Mouse (Mus musculus) 416B (cell line): Measurements from ENCODE around the gene Ints7.

ENCODE experiments used
- DNase-seq: peaks from one replicate; pipeline ENCODE4 v3.0.0; 2011; ENCODE audit warnings: low read depth

The Ints7 gene

DNA sequence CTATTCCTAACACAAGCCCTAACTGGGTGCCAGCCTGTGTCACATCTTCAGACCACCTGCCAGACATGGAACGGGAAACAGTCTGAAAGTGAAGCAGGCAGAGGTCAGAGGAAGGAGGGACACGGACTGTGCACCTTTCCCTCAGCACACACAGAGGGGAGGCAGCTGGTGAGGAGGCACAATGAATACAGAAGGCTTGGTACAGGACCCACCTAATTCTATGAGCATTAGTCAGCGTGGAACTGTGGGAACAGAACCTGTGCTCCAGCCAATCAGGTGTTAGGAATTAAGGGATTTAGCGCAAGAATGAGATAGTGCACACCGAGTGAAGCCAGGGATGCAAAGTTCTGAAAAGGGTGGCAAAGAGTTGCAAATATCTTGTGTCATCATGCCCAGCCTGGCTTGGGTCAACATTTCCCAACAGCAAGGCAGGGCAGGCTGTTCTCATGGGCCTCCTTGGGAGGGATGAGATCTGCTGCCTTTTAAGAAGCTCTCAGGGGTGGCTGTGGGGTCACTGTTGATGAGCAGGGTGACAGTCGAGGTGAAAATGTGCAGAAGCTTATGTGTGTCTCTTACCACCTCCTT lies 57.2 kb downstream of the Ints7 start:
- DNase-seq = no peak

DNA sequence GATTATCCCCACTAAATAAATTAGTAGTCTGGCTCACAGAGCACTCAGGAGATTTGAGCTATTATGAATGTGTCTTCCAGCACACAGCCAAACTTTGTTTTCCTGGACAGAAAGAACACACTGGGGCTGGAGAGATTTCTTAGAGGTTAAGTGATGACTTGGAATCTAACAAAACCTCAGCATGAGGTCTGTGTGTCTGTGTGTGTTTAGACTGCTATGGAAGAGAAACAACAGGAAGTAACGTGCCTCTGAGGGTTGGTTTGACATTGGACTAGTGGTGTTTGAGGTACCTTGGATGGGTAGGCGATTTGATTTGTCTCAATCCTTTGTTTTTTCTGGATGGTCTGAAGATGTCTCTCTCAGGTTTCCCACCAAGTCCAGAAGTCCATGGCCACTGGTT lies 58.7 kb downstream of the Ints7 start:
- DNase-seq = no peak

DNA sequence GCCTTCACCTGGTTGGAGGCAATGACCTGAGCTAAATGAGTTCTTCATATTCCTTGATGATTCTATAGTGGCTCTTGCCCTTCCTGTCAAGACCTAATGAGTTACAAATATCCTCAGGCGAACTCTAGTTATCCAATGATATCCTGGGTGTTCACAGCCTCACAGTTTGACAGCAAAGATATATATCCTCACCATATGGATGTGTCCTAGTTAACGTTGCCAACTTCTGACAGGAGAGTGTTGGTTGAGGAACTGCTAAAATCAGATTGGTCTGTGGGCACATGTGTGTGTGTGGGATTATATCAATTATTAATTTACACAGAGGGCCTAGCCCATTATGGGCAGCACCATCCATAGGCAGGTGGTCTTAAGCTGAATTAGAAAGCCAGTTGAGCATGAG lies 63.0 kb downstream of the Ints7 start:
- DNase-seq = no peak

DNA sequence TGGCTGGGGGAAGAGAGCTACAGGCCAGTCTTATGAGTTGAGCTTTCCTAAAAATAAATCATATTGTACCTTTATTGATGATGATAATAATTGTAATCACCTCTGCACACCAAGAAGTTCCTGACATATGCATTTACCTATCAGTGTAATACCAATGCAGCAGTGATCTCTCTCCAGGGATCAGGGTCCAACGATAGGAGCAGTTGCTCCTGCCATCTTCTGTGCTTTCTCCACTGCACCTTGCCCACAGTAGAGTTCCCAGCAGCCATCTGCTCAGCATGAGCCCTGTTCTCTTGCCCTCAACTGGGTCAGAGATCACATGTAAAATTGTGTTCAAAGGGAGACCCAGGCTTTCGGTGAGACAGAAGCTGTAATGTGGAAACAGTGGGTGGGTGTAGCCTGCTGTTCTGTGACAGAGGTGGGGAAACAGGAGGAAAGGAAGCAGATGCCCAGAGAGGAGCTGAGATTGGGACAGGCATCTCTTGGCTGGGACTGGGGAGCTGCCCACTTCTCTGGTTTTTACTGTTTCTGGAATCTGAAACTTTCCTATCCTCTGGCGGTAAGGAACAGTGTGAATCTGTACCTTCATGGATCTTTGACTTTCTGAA lies 63.9 kb downstream of the Ints7 start:
- no peak for DNase-seq

DNA sequence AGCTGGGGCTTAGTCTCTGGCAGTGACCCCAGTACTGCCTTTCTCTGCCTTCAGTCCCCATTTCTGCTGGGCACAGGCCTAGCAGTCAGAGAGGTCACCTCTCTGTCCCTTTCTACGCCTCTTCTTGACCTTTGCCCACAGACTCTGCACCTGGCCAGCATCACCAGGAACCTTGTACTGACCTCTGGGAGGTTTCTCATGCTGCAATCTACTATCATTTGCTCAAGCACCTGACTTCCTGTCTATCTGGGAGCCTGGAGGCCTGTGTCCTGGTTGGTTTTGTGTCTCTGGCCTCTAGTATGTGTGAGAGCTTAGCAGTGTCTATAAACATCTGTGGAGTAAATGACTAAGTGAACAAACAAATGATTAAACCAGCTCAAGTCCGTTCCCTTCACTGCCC lies 64.7 kb downstream of the Ints7 start:
- DNase-seq = no peak

DNA sequence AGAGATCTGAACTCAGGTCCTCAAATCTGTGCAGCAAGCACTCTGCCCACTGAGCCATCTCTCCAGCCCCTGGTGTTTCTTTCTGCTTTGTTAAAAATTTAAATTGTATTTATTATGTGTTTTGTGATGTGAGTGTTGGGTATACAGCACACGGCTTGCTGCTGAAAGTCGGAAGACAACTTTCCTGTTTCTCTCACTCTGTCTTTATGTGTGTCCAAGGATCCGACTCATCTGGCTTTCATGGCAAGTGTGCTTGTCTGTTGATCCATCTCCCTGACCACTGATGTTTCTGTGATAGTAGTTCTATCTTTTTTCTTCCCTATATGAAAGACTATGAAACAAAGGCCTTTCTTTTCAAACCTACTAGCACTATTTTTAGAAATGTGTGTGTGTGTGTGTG lies 65.4 kb downstream of the Ints7 start:
- no peak for DNase-seq

DNA sequence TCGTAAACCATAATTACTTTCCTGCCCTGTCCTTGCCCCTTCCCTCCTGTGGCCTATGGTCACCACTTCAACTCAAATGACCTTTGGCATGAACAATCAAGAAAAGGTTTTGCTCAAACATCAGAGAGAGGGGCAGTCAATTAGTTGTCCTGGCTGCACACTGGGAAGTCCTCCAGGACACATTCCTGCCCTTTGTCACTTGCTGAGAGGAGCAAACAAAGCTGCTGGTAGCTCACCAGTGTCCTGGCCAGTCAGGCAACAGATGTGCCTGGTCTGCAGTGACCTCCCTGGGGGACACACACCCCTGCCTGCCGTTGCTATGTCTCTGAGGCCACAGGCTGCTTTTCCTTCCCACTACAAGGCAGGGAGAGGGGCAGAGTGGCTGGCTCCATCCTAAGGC lies 66.0 kb downstream of the Ints7 start:
- DNase-seq = no peak

DNA sequence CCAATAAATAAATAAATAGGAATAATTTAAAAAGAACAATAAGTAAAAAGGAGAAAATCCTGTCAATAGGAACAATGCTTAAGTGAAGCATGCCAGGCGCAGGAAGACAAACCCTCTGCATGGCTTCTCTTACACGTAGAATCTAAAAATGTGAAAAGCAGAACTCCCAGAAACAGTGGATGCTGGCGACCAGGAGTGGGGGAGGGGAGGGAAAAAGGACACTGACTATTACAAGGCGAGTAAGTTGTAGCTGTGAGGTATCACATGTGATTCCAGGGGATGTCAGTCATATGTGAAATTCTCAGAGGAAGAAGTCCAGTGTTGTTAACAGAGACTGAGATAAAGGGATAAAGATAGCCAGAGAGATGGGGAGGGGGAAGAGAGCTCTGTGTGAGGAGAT lies 67.5 kb downstream of the Ints7 start:
- DNase-seq = no peak

DNA sequence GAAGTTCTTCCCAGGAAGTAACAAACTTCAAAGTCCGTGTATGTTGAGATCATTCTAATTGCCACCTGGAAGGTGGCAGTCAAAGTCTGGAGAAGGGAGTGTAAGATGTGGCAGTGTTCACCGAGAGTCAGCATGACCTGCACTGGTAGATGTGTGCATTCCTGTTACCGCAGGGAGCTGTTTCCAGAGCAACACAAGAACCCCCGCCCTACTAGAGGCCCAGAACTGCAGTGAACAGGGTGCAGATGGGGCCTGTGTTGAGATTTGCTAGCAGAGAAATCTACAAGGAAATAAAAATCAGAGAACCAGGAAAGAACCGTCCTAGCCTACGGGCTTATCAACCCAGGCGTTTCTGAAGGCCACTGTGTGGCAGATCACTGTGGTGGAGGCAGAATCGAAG lies 70.5 kb downstream of the Ints7 start:
- DNase-seq = no peak

DNA sequence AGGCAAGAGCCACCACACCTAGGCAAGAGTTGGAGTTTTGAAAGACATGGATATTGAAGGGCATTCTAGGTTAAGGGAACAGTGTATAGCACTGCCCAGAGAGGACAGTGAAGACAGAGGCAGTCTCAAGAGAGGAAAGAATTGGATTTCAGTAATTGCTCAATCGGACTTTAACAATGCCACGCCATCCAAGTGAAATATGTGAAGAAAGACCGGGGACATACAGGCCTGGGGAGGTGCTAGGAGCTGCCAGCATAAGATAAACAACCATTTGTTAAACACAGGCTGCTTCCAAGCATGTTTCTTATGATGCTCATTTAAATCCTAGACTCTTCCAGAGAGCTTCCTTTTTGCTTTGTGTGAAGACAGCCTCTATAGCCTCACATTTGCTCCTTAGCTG lies 72.2 kb downstream of the Ints7 start:
- no peak for DNase-seq

DNA sequence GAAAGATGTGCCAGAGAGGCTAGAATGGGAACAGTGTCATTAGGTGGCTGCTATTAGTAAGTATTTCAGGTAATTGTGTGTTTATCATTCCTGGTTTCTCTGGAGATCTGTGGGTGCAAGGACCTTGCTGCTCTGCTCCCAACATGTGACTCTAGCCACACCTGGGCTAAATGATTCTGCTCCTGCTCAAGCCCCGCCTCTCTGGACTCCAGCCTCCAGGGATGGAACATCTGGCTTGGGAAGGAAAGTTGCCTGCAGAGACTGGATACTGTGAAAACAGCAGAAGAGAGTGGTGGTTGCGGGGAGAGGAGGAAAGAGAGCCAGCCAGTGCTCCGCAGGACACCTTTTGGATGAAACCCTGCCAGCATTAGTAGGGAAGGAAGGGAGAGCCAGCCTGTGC lies 84.0 kb downstream of the Ints7 start:
- DNase-seq = no peak

DNA sequence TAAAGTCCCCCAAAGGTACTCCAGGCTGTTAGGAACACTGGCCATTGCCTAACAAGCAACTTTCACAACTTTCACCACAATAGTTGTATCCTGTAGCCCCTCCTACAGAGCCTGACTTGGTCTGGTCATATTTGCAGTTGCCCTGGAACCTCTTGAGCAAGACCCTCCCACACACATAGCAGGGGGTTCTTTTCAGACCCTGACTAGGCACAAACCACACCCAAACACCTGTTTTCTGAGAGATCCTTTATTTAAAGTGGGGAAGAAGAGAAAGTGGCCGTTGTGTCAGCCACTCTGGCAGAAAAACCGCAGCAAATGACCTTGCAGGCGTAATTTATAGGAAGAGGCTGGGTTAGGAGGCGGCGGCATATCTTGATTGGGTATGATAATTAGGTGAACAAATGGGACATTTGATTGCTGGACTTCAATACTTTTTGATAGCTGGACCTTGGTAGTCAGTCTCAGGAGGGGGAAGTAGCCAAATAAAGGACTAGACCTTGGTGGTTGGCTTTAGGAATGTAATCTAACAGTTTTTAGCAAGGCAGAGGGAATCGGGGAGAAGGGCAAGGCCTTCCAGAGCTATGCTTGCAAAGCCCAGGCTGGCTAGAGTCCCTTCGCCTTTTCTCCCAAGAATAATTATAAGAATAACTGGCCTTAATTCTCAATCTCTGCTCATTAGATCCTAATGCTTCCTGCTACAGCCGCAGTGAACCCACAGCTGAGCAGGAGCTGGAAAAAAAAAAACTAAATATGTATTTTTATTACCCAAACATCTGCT lies 85.8 kb downstream of the Ints7 start:
- peak; percentile 92 for DNase-seq

DNA sequence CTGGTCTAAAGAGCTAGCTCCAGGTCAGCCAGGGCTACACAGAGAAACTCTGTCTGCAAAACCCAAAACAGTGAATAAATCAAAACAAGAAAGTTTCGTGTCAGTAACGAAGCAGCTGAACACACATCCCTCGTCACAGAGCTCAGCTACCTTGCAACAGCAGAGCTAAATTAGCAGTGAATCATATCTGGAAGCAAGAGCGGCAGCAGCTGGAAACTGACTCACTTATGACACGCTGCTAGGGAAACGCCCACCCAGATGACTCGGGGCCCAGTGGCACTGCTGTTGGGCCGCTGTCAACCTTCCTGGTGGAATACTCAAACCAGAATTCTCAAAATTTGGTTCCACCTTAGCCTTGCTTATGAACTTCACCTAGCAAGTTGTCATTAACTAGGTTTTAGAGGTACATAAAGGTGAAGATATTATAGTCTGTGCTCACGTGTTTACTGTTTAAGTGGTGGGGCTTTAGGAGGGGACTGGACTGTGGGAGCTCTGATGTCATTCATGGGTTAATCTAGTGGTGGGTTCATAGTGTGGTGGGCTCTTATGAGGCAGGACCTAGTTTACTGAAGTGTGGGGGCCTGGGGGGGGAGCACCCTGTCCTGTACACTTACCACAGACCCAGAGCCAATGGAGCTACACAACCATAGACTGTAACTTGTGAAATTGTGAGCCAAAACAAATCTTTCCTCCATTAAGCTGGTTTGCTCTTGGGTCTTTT lies 86.9 kb downstream of the Ints7 start:
- DNase-seq = peak; percentile 89

DNA sequence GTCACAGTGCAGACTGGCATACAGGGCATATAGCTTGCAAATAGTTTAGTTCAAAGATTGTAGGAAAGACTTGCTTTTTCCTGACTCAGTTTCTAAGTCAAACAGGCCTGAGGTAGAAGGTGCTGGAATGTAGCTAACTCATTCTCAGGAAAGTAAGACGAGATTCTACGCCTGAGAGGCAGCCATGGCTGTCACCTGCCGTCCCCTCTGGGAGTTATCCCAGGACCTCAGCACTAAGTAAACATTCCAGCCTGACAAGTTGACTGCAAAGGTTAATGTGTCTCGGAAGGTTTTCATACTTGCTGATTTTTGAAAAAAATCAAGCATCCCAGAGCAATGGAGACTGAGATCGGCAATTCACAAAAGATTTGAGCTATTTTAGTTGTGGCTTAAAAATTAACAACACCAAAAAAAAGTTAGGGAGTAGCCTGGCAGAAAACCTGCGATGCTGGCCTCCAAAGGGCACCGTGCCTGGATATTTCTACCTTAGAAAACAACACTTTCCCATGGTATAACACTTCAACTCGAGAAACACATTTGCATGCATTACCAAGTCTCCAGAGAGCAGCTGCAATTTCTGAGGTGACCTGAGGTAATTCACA lies 87.6 kb downstream of the Ints7 start:
- no peak for DNase-seq

DNA sequence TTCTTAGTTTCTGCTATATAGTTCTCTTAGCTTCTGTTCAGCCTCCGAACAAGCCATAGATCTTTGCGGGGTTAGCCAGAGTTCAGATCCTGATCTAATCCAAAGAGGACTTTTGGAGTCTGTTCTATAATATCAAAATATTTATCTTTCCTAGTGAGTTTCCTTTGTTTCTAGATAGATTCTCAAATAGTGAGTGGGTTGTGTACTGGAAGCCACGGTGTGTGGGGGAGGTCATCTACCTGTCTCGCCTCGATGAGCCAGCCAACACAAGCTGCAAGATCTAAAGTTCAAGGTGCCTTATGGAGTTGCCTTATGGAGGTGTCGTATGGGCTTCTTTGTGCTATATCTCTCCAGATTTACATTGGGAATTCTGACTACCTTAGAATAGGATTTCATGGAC lies 88.2 kb downstream of the Ints7 start:
- no peak for DNase-seq

DNA sequence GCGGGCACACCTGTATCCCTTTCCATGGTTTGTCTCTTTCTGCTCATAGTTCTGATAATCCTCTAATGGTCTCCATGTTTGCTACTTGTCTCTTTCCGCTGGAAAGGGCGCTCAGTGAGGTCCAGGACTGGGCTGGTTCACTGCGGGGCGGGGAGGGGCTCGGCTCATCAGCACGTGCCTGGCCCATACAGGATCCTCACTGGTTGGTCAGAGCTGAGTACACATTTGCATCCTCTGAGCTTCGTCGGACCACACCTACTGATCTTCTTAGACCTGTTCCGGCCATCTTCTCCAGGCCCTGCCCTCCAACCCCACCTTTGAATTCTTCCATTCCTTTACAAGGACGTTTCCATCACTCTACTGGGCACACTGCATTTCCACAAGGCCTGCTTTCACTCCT lies 90.9 kb downstream of the Ints7 start:
- DNase-seq = no peak

DNA sequence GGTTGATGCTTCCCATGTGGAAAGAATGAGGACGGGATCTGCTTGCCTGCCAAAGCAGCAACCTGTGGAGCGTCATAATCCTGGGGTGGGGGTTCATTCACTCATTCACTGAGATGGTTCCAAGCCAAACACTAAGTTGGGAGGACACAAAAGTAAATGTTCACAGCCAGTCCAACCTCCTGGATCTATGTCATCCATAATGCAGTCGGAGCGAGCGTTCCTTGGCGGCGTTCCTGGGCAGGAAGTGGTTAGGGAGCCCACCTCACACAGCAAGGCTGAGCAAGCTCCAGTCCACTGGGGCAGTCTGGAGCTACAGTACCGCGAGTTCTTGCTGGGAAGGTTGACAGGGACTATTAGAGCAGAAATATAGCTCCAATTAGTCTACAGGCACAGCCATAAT lies 92.6 kb downstream of the Ints7 start:
- DNase-seq = no peak
